Mouse (Mus musculus) erythroblast, embryonic 14.5 days (primary cell): Measurements from ENCODE around the gene Pthlh.

Experiments
- GATA1 ChIP-seq: IDR thresholded peaks from 2 replicates; pipeline ENCODE4 v1.6.1; 2012; ENCODE audit warnings: low read length, inconsistent platforms, mixed read lengths
- TAL1 ChIP-seq: IDR thresholded peaks from 3 replicates; pipeline ENCODE4 v1.6.1; 2012; ENCODE audit warnings: low read length, inconsistent platforms, mixed read lengths

DNA sequence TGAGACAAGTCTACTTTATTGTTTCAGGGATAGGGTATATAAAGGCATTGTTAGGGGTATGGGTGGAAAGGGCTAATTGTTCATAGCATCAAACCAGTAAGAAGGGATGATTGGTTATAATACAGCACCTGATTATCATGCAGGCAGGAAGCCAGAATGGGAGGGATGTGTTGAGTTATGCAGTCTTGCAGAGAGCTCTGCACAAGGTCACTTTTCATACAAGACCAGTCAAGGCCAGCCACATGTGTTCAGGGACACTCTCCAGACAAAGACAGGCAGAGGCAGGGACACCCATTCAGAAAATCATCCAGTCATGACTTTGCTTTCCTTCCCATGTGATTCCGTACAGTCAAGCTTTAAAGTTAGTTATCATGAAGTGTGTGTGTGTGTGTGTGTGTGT, 47.8 kb downstream of the Pthlh start:
- TF ChIP-seq GATA1, result no peak
- no peak for TF ChIP-seq TAL1
